Mouse (Mus musculus) bone marrow, adult 2 months (tissue): ENCODE measurements around the gene Sort1.
"Not testable (repeated sequence)": the region's sequence is repeated elsewhere in the genome, so short reads cannot be mapped to it uniquely, and the experiment has no call there.

Experiments used
- CTCF ChIP-seq: fragments of 200-500 bp; IDR thresholded peaks from 2 replicates; pipeline ENCODE4 v1.5.1; 2011; ENCODE audit warnings: low read length, control low read depth; ENCODE audit not compliant: control insufficient read depth, insufficient read depth
- POLR2A ChIP-seq: fragments of 200-500 bp; IDR thresholded peaks from 2 replicates; pipeline ENCODE4 v1.6.1; 2011; ENCODE audit warnings: low read depth, mild to moderate bottlenecking, control low read depth, low read length, borderline replicate concordance; ENCODE audit not compliant: control insufficient read depth

DNA sequence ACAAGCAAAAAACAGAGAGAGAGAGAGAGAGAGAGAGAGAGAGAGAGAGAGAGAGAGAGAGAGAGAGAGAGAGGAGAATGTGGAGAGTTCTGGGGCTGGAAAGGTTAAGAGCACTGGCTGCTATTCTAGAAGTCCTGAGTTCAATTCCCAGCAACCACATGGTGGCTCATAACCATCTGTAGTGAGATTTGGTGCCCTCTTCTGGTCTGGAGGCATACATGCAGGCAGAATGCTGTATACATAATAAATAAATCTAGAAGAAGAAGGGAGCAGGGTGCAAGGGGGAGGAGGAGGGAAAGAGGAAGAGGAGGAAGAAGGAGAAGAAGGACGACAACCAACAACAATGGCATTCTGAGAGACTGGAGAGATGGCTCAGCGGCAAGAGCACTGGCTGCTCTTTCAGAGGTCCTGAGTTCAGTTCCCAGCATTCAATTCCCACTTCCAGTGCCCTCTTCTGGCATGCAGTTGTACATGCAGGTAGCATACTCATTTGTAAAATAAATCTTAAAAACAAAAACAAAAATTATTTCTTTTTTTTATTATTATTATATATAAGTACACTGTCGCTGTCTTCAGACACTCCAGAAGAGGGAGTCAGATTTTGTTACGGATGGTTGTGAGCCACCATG is 46.3 kb upstream of the Sort1 start:
- TF ChIP-seq CTCF, POLR2A: not testable (repeated sequence)
